Mouse (Mus musculus) CH12.LX (cell line): ENCODE measurements around the gene Mad1l1. TPM values are rescaled to one million over a fixed set of nuclear protein-coding genes. Genes with fewer than 3 reads are reported as not detected.

Experiments used
- DNase-seq: peaks from one replicate; pipeline ENCODE4 v3.0.0-alpha.2; 2013; ENCODE audit errors: extremely low read depth
- H3K27ac ChIP-seq: 2 replicates; pipeline ENCODE4 v1.5.1; 2012; ENCODE audit warnings: low read depth, mild to moderate bottlenecking, control low read depth, moderate library complexity; ENCODE audit not compliant: insufficient read depth
- H3K27me3 ChIP-seq: replicated peaks from 2 replicates; pipeline ENCODE3; 2012; ENCODE audit warnings: inconsistent platforms
- H3K36me3 ChIP-seq, 2 experiments: replicated peaks in 1 of 2; 2 replicates each; pipeline versions ENCODE3 to v1.6.1; 2012; ENCODE audit warnings: inconsistent platforms in 1 of 2, low read length in 1 of 2, mild to moderate bottlenecking in 1 of 2, mixed read lengths in 1 of 2, moderate library complexity in 1 of 2; ENCODE audit not compliant: control insufficient read depth in 1 of 2, insufficient read depth in 1 of 2
- H3K4me1 ChIP-seq, 2 experiments: 2 replicates each; pipeline ENCODE4 v1.6.1; 2012; ENCODE audit warnings: inconsistent platforms in 1 of 2, moderate library complexity in 1 of 2; ENCODE audit not compliant: insufficient read depth in 2 of 2, control insufficient read depth in 1 of 2
- H3K4me2 ChIP-seq: 2 replicates; pipeline ENCODE4 v1.6.1; 2012; ENCODE audit warnings: low read depth, mild to moderate bottlenecking, control low read depth; ENCODE audit not compliant: poor library complexity, insufficient read depth, severe bottlenecking
- H3K4me3 ChIP-seq, 3 experiments: fragments of 150-350 bp in 1 of 3; sonication (generic) in 1 of 3; replicated peaks in 1 of 3; 2 replicates each; pipeline versions ENCODE3 to v1.5.1; 2011 to 2012; ENCODE audit warnings: low read depth in 2 of 3, low read length in 2 of 3, mild to moderate bottlenecking in 2 of 3, moderate library complexity in 2 of 3, control low read depth in 1 of 3, improper control_type of control experiment in 1 of 3, inconsistent platforms in 1 of 3, mixed read lengths in 1 of 3; ENCODE audit not compliant: poor library complexity in 1 of 3
- H3K79me2 ChIP-seq: replicated peaks from 2 replicates; pipeline ENCODE4 v1.6.1; 2012; ENCODE audit warnings: mild to moderate bottlenecking, moderate library complexity; ENCODE audit not compliant: control insufficient read depth, poor library complexity, insufficient read depth, severe bottlenecking; ENCODE audit errors: extremely low read depth
- H3K9ac ChIP-seq: 2 replicates; pipeline ENCODE4 v1.6.1; 2012; ENCODE audit warnings: low read depth, mild to moderate bottlenecking, control low read depth, moderate library complexity; ENCODE audit not compliant: insufficient read depth
- H3K9me3 ChIP-seq: replicated peaks from 2 replicates; pipeline ENCODE3; 2012; ENCODE audit warnings: low read length, inconsistent platforms, mixed read lengths
- BHLHE40 ChIP-seq: IDR thresholded peaks from 2 replicates; pipeline ENCODE4 v1.6.1; 2011; ENCODE audit warnings: mild to moderate bottlenecking, low read depth, low read length, improper control_type of control experiment
- HCFC1 ChIP-seq: IDR thresholded peaks from 2 replicates; pipeline ENCODE4 v1.6.1; 2012; ENCODE audit warnings: low read depth, mild to moderate bottlenecking, inconsistent platforms, low read length, improper control_type of control experiment
- IRF4 ChIP-seq: IDR thresholded peaks from 2 replicates; pipeline ENCODE4 v1.6.1; 2014; ENCODE audit warnings: low read depth, mild to moderate bottlenecking, inconsistent platforms, low read length, improper control_type of control experiment
- KAT2A ChIP-seq: IDR thresholded peaks from 2 replicates; pipeline ENCODE4 v1.6.1; 2012; ENCODE audit warnings: low read length, improper control_type of control experiment, inconsistent platforms; ENCODE audit not compliant: insufficient replicate concordance
- MAX ChIP-seq: IDR thresholded peaks from 2 replicates; pipeline ENCODE4 v1.6.1; 2011; ENCODE audit warnings: low read length, improper control_type of control experiment
- NELFE ChIP-seq: IDR thresholded peaks from 2 replicates; pipeline ENCODE4 v1.6.1; 2011; ENCODE audit warnings: low read depth, low read length, improper control_type of control experiment
- NRF1 ChIP-seq: IDR thresholded peaks from 2 replicates; pipeline ENCODE4 v1.6.1; 2014; ENCODE audit warnings: low read depth, mild to moderate bottlenecking, inconsistent platforms, low read length, improper control_type of control experiment, moderate library complexity
- SMC3 ChIP-seq: IDR thresholded peaks from 2 replicates; pipeline ENCODE4 v1.6.1; 2011; ENCODE audit warnings: low read depth, low read length, improper control_type of control experiment
- TCF12 ChIP-seq: IDR thresholded peaks from 2 replicates; pipeline ENCODE4 v1.6.1; 2014; ENCODE audit warnings: low read depth, mild to moderate bottlenecking, inconsistent platforms, low read length, improper control_type of control experiment
- USF1 ChIP-seq: IDR thresholded peaks from 2 replicates; pipeline ENCODE4 v1.6.1; 2014; ENCODE audit warnings: low read depth, mild to moderate bottlenecking, inconsistent platforms, low read length, improper control_type of control experiment
- ZKSCAN1 ChIP-seq: IDR thresholded peaks from 2 replicates; pipeline ENCODE4 v1.6.1; 2012; ENCODE audit warnings: low read depth, inconsistent platforms, low read length, improper control_type of control experiment, borderline replicate concordance
- ZNF384 ChIP-seq: IDR thresholded peaks from 2 replicates; pipeline ENCODE4 v1.6.1; 2012; ENCODE audit warnings: low read depth, low read length, improper control_type of control experiment, inconsistent platforms
- dilution Hi-C: fragments of 300-500 bp; cut with MboI; formaldehyde crosslinking; loops from 2 replicates; pipeline ENCODE4 v1.14.3; 2020; ENCODE audit warnings: low sequenced_read_pairs; ENCODE audit not compliant: extremely low pct_unique_long_range_greater_than_20kb, extremely low pct_ligation_motif_present
- in situ Hi-C: fragments of 300-500 bp; cut with MboI; formaldehyde crosslinking; loops from 3 replicates; pipeline ENCODE4 v1.14.3; 2019; ENCODE audit warnings: low sequenced_read_pairs, low pct_ligation_motif_present, low pct_unique_long_range_greater_than_20kb, mixed read lengths
- polyA plus RNA-seq: library from polyadenylated mRNA; unstranded; fragments of >175 nt; gene quantifications from 2 replicates; pipeline ENCODE4 v1.2.1, GENCODE M21; 2012; ENCODE audit warnings: low read depth; ENCODE audit not compliant: insufficient read length
- total RNA-seq, 2 experiments: library from RNA; depleted of rRNA; stranded (reverse); fragments of 300-350 nt in 1 of 2; fragments of >200 nt in 1 of 2; gene quantifications; 2 replicates each; pipeline ENCODE4 v1.2.3; 2012 to 2014

Gene Mad1l1
- total and polyA plus RNA-seq, 3 experiments = 24.8 to 45.6 (median 28.9) TPM

- in situ Hi-C loops (no loop called here), dilution Hi-C loops (no loop called here)
- peaks cover 0 to 31% of the 10 kb centered on the region in 2 experiments; a peak in 2 of 4 replicates for H3K4me1 ChIP-seq
- no peak overlapping the region for H3K4me2 ChIP-seq
- no peaks in the 10 kb centered on the region for H3K9me3 ChIP-seq
- H3K27me3 ChIP-seq = no peaks in the 10 kb centered on the region
- no peak overlapping the region for H3K9ac ChIP-seq
- H3K4me3 ChIP-seq = no peak overlapping the region
- TF ChIP-seq KAT2A (no peak), HCFC1 (no peak), USF1 (no peak), ZNF384 (no peak), ZKSCAN1 (no peak), MAX (no peak), NELFE (no peak), TCF12 (no peak), NRF1 (no peak), SMC3 (no peak)
- H3K79me2 ChIP-seq = no peaks in the 10 kb centered on the region
- no peak overlapping the region for H3K27ac ChIP-seq
- no peak for DNase-seq
- H3K36me3 ChIP-seq = peaks cover 0 to 46% of the 10 kb centered on the region in 2 experiments
These were observed 159.1 kb downstream of the Mad1l1 start for GRCm38 (mm10) chr5:140162071-140162845.

- no peaks in the 10 kb centered on the region for H3K9me3 ChIP-seq
- H3K4me1 ChIP-seq = peaks cover 0 to 31% of the 10 kb centered on the region in 2 experiments; a peak in 2 of 4 replicates
- in situ Hi-C loops = no loop called here
- dilution Hi-C loops = no loop called here
- TF ChIP-seq SMC3 (no peak), IRF4 (no peak), BHLHE40 (no peak)
- no peak for DNase-seq
- no peak overlapping the region for H3K27ac ChIP-seq
- H3K79me2 ChIP-seq = no peaks in the 10 kb centered on the region
- H3K9ac ChIP-seq = no peak overlapping the region
- H3K27me3 ChIP-seq = no peaks in the 10 kb centered on the region
- no peak overlapping the region for H3K4me3 ChIP-seq
- peaks cover 0 to 28% of the 10 kb centered on the region in 2 experiments for H3K36me3 ChIP-seq
- H3K4me2 ChIP-seq = no peak overlapping the region
These were observed 162.3 kb downstream of the Mad1l1 start for GRCm38 (mm10) chr5:140159007-140159406.
